Mouse (Mus musculus) liver, embryonic 16.5 days (tissue): ENCODE measurements at regions not wholly inside any gene's neighbourhood (a gene's known extent, or its start where the extent isn't known, plus 50 kb on each side); places are given as distances from the start of the nearest gene placed in this dataset.
"Not testable (repeated sequence)": the region's sequence is repeated elsewhere in the genome, so short reads cannot be mapped to it uniquely, and the experiment has no call there.

ENCODE experiments used
- ATAC-seq: fragments of 200-750 bp; cut with Nextera tagmentation; 2 replicates; pipeline ENCODE4 v1.8.0; 2017; ENCODE audit warnings: low read depth, mild to moderate bottlenecking, moderate number of reproducible peaks, moderate library complexity
- H3K27ac ChIP-seq: fragments of 300-500 bp; sonication (generic); 2 replicates; pipeline ENCODE4 v1.5.1; 2014; ENCODE audit warnings: mild to moderate bottlenecking, low read length
- H3K27me3 ChIP-seq: fragments of 300-500 bp; sonication (generic); 2 replicates; pipeline ENCODE4 v1.6.1; 2014; ENCODE audit warnings: low read depth, low read length, mixed read lengths; ENCODE audit not compliant: control insufficient read depth, insufficient read depth
- H3K36me3 ChIP-seq: fragments of 300-500 bp; sonication (generic); 2 replicates; pipeline ENCODE4 v1.6.1; 2014; ENCODE audit warnings: mild to moderate bottlenecking; ENCODE audit not compliant: control insufficient read depth, insufficient read depth
- H3K4me1 ChIP-seq: fragments of 300-500 bp; sonication (generic); 2 replicates; pipeline ENCODE4 v1.6.1; 2014; ENCODE audit warnings: low read depth, low read length, mixed read lengths; ENCODE audit not compliant: control insufficient read depth
- H3K4me2 ChIP-seq: fragments of 300-500 bp; sonication (generic); 2 replicates; pipeline ENCODE4 v1.6.1; 2014; ENCODE audit warnings: low read depth, low read length, mixed read lengths
- H3K4me3 ChIP-seq: fragments of 300-500 bp; sonication (generic); 2 replicates; pipeline ENCODE4 v1.5.1; 2014; ENCODE audit warnings: low read depth, mild to moderate bottlenecking, low read length
- H3K9ac ChIP-seq: fragments of 300-500 bp; sonication (generic); 2 replicates; pipeline ENCODE4 v1.6.1; 2014; ENCODE audit warnings: low read depth, low read length
- H3K9me3 ChIP-seq: fragments of 300-500 bp; sonication (generic); replicated peaks from 2 replicates; pipeline ENCODE4 v1.6.1; 2016; ENCODE audit warnings: low read length; ENCODE audit not compliant: control insufficient read depth
- WGBS: fragments of 180-500 bp; shearing (Covaris S2); extraction: QIAGEN DNeasy Blood & Tissue Kit; methylation state at CpG from one replicate; pipeline ENCODE4 v1.1.7; 2014; ENCODE audit not compliant: insufficient replicate concordance; 5-methylcytosine and 5-hydroxymethylcytosine counted together

DNA sequence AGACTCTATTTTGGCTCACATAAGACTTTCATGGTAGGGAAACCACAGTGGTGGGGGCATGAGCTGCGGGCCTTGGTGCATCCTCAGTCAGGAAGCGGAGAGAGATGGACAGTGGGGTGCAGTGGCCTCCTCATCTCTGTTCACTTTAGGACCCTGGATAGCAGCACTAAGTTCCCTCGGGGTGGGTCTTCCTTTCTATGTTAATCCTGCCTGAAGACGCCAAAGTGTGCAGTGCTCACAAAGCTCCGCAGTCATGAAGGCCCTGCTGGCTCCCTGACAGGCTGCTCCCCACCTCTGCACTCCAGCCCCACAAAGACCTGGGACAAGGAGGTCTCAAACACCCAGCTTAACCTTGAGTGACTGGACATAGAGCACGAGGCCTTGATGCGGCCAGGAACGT, 56.8 kb downstream of the Sox1 start:
- Histone ChIP-seq H3K9me3 (no peaks in the 10 kb centered on the region), H3K4me3 (no peak overlapping the region), H3K36me3 (no peaks in the 10 kb centered on the region), H3K4me2 (no peak overlapping the region), H3K27ac (no peak overlapping the region), H3K4me1 (no peaks in the 10 kb centered on the region), H3K9ac (no peak overlapping the region), H3K27me3 (no peaks in the 10 kb centered on the region; the same call in 1 of the 2 replicates)
- 50% methylated on average over 8 of the region's 8 CpGs for WGBS
- no peak for ATAC-seq

- not testable (repeated sequence) for H3K4me1 ChIP-seq, ATAC-seq
- 45% methylated on average over 3 of the region's 3 CpGs for WGBS
Observed at GRCm38 (mm10) chr8:12455376-12455775, 60.3 kb downstream of the Sox1 start.

DNA sequence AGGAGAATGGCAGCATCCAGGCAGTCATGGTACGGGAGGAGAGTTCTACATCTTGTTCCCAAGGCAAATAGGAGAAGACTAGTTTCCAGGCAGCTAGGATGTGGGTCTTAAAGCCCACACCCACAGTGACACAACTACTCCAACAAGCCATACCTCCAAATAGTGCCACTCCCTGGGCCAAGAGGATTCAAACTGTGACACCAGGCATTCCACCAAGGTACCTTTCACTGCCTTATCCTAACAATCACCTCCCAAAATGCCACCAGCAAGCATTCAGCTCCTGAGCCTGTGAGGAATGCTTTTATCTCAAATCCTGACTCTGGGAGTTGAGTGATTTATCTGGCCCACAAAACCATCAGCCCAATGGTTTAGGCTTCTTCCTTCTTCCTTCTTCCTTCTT, 61.2 kb downstream of the Sox1 start:
- no peak overlapping the region for H3K9ac ChIP-seq
- H3K4me3 ChIP-seq: no peak overlapping the region
- no peaks in the 10 kb centered on the region for H3K4me1 ChIP-seq
- H3K4me2 ChIP-seq: no peak overlapping the region
- no peak for ATAC-seq
- H3K9me3 ChIP-seq: no peaks in the 10 kb centered on the region
- 36% methylated on average over 1 of the region's 1 CpGs for WGBS
- H3K27ac ChIP-seq: no peak overlapping the region
- H3K27me3 ChIP-seq: no peaks in the 10 kb centered on the region; the same call in 1 of the 2 replicates
- H3K36me3 ChIP-seq: no peaks in the 10 kb centered on the region

More at GRCm38 (mm10) chr8:12455376-12455775, 60.3 kb downstream of the Sox1 start:
- H3K4me3 ChIP-seq, H3K36me3 ChIP-seq, H3K27ac ChIP-seq, H3K27me3 ChIP-seq, H3K4me2 ChIP-seq, H3K9ac ChIP-seq, H3K9me3 ChIP-seq: not testable (repeated sequence)

DNA sequence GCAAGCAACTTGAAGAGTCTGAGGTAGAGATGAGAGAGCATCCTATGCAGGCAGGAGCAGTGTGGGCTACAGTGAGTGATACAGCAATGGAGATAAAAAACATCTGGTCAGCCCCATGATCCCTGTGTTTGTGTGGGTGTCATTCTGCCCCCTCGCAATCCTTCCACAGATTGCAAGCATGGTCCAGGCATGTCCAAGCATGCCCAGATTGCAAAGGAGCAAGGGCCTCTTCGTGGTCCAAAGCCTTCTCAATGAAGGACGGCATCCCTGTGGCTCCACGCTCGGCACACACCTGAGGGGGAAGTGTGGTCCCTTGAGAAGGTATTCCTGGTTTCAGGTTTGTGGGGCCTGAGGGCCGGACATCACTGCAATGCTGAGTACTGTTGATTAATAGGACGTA, 61.9 kb downstream of the Sox1 start:
- H3K9me3 ChIP-seq: no peaks in the 10 kb centered on the region
- WGBS: 42% methylated on average over 7 of the region's 7 CpGs
- no peaks in the 10 kb centered on the region for H3K36me3 ChIP-seq
- H3K4me2 ChIP-seq: no peak overlapping the region
- no peak for ATAC-seq
- no peak overlapping the region for H3K9ac ChIP-seq
- no peaks in the 10 kb centered on the region for H3K4me1 ChIP-seq
- H3K27me3 ChIP-seq: no peaks in the 10 kb centered on the region; the same call in 1 of the 2 replicates
- no peak overlapping the region for H3K27ac ChIP-seq
- H3K4me3 ChIP-seq: no peak overlapping the region

DNA sequence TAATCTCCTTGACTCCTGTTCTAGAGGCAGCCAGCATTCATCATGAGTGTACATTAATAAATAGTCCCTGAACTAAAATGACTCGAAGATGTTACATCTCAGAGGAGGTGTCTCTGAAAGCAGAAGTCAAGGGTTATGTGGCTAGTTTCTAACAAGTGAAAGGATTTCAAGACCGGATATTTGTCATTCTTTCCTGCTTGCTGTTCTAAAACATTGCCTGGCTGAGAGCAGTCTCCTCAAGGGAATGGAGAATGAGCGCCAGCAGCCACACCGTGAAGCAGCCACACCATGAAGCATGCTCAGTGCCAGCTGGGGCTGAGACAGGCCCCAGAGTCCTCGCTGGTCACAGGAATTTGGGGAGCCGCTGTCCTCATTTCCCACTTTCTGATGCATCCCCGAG, 71.8 kb downstream of the Sox1 start:
- Histone ChIP-seq H3K4me2 (no peak overlapping the region), H3K27ac (no peak overlapping the region), H3K36me3 (no peaks in the 10 kb centered on the region), H3K27me3 (no peaks in the 10 kb centered on the region), H3K4me1 (no peaks in the 10 kb centered on the region), H3K4me3 (no peak overlapping the region), H3K9ac (no peak overlapping the region), H3K9me3 (no peaks in the 10 kb centered on the region)
- 50% methylated on average over 7 of the region's 7 CpGs for whole genome bisulfite sequencing
- no peak for ATAC-seq

GRCm38 (mm10) chr8:12467386-12468326, 72.6 kb downstream of the Sox1 start:
- no peak for ATAC-seq
- Histone ChIP-seq H3K4me3 (no peak overlapping the region), H3K9ac (no peak overlapping the region), H3K36me3 (no peaks in the 10 kb centered on the region), H3K27me3 (no peaks in the 10 kb centered on the region), H3K9me3 (no peaks in the 10 kb centered on the region), H3K4me2 (no peak overlapping the region), H3K27ac (no peak overlapping the region), H3K4me1 (no peaks in the 10 kb centered on the region)
- 70% methylated on average over 36 of the region's 36 CpGs for WGBS

DNA sequence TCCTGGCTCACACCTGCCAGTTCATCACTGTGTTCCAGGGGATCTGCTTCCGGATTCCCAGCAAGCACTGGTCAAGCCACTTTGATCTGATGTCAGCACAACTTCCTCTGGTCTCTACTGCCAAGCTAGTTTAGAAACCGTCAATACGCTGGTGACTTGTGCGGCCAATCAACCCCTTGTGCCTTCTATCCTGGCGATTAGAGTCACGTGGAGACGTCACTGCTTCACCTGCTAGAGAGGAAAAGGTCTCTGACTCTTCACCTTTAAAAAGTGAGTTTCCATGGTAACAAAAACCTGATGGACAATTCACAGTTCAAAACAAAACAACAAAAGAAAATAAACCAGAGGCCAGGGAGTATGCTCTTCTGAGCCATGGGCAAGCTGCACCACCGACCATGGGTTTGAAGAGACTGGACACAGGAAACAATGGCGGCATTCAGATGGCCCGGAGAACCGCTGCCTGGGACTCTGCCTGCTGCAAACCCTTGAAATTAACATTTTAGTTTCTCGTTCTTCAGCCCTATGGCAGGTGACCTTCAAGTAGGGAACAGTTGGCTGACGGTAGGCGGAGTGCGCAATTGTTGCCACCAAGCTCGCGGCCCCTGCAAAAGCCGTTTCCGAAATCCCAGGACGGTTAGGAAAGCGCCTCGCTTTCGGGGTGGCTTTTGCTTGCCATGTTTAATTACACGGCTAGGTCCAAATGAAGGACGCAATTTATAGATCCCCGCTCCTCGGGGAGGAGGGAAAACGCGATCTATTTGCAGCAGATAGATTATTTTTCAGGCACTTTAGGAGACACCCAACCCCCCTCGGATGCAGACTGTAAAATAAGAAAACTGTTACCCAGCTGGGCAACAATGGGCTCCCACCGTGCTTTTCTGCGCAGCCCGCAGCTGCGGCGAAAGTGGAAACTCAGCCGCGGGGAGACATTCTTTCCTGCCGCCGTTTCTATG, 82.6 kb downstream of the Sox1 start:
- H3K9me3 ChIP-seq: no peaks in the 10 kb centered on the region
- H3K27me3 ChIP-seq: peaks cover 31% of the 10 kb centered on the region
- no peaks in the 10 kb centered on the region for H3K36me3 ChIP-seq
- no peaks in the 10 kb centered on the region for H3K4me1 ChIP-seq
- no peak overlapping the region for H3K4me2 ChIP-seq
- WGBS: 10% methylated on average over 39 of the region's 39 CpGs
- no peak for ATAC-seq
- H3K4me3 ChIP-seq: no peak overlapping the region
- H3K9ac ChIP-seq: no peak overlapping the region
- no peak overlapping the region for H3K27ac ChIP-seq

DNA sequence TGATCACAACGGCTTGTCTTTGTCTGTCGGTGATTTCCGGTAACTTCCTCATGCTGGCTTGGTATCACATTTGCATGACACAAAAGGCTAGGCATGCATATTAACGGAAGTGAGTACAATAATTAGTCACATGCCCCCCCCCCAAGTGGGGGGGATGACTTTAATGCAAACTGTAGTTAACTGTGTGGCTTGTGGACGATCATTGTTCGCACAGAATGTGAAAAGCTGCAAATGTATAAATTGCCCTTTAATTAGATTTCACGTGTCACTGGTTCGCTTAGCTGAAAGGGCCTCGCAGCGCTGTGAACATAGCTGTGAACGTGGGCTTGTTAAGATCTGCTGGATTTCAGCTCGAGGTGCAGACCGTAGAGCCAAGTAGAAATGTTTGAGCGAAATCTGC, 86.8 kb downstream of the Sox1 start:
- ATAC-seq: no peak
- no peaks in the 10 kb centered on the region for H3K9me3 ChIP-seq
- no peak overlapping the region for H3K4me3 ChIP-seq
- H3K27ac ChIP-seq: no peak overlapping the region
- no peak overlapping the region for H3K9ac ChIP-seq
- H3K4me2 ChIP-seq: no peak overlapping the region
- no peaks in the 10 kb centered on the region for H3K4me1 ChIP-seq
- H3K36me3 ChIP-seq: no peaks in the 10 kb centered on the region
- 58% methylated on average over 14 of the region's 14 CpGs for WGBS
- H3K27me3 ChIP-seq: peaks cover 29% of the 10 kb centered on the region
